Mouse (Mus musculus): ENCODE measurements around the gene Npepps.

GRCm38 (mm10) chr11:97308806-97309450 lies 28.5 kb upstream of the Npepps start:
- TF ChIP-seq CTCF (IDR thresholded peaks at IDR 0.05; ENCODE audit: extremely low read depth, insufficient read depth, low read length) (no peak), POLR2A (IDR thresholded peaks at IDR 0.05; ENCODE audit: extremely low read depth, insufficient read depth, low read length) (no peak)
